Mouse (Mus musculus): ENCODE measurements around the gene Cenpl. TPM values are rescaled to one million over a fixed set of nuclear protein-coding genes. Genes with fewer than 3 reads are reported as not detected.

Gene Cenpl
- polyA plus RNA-seq, 1 experiment, result 9.5 TPM

- Histone ChIP-seq H3K4me3 (ENCODE audit: control insufficient read depth, insufficient read depth, low read length) (no peak overlapping the region), H3K27ac (ENCODE audit: control insufficient read depth, insufficient read depth, low read length) (no peak overlapping the region), H3K4me1 (replicated peaks; ENCODE audit: control insufficient read depth, insufficient read depth, low read length) (peaks cover 4% of the 10 kb centered on the region; the same call in 1 of the 2 replicates), H3K27me3 (ENCODE audit: control insufficient read depth, insufficient read depth, low read length) (no peaks in the 10 kb centered on the region), H3K36me3 (ENCODE audit: control insufficient read depth, insufficient read depth, low read length) (peaks cover 13% of the 10 kb centered on the region)
- DNase-seq, result no peak
- no peak for TF ChIP-seq POLR2A (IDR thresholded peaks at IDR 0.05; ENCODE audit: control insufficient read depth, extremely low read depth, insufficient read depth, low read length, poor library complexity)
- no peak for TF ChIP-seq CTCF (IDR thresholded peaks at IDR 0.05; ENCODE audit: borderline replicate concordance, control insufficient read depth, extremely low read depth, insufficient read depth, low read length, poor library complexity)
- WGBS, result 97% methylated on average over 7 of the region's 7 CpGs
Observed at GRCm38 (mm10) chr1:161032345-161032744, 38.2 kb upstream of the Cenpl start.

- TF ChIP-seq POLR2A (IDR thresholded peaks at IDR 0.05; ENCODE audit: control insufficient read depth, extremely low read depth, insufficient read depth, low read length, poor library complexity) (no peak), CTCF (IDR thresholded peaks at IDR 0.05; ENCODE audit: borderline replicate concordance, control insufficient read depth, extremely low read depth, insufficient read depth, low read length, poor library complexity) (no peak)
- Histone ChIP-seq H3K4me3 (ENCODE audit: control insufficient read depth, insufficient read depth, low read length) (peak overlapping the region; percentile 72), H3K27ac (ENCODE audit: control insufficient read depth, insufficient read depth, low read length) (peak overlapping the region; percentile 18; the same call in 1 of the 2 replicates), H3K4me1 (replicated peaks; ENCODE audit: control insufficient read depth, insufficient read depth, low read length) (peaks cover 4% of the 10 kb centered on the region; the same call in 1 of the 2 replicates), H3K36me3 (ENCODE audit: control insufficient read depth, insufficient read depth, low read length) (peaks cover 26% of the 10 kb centered on the region), H3K27me3 (ENCODE audit: control insufficient read depth, insufficient read depth, low read length) (no peaks in the 10 kb centered on the region)
- WGBS, result 3% methylated on average over 21 of the region's 21 CpGs
- DNase-seq, result no peak
Observed at GRCm38 (mm10) chr1:161033856-161034434, 36.6 kb upstream of the Cenpl start.

GRCm38 (mm10) chr1:161034435-161035280, 35.9 kb upstream of the Cenpl start, which contains the start of gene Zbtb37:
Gene Zbtb37 (minus strand): TSS chr1:161034849.
- Histone ChIP-seq H3K36me3 (ENCODE audit: control insufficient read depth, insufficient read depth, low read length) (peaks cover 32% of the 10 kb centered on the region), H3K4me3 (ENCODE audit: control insufficient read depth, insufficient read depth, low read length) (peak within 1 kb of the TSS; percentile 72), H3K27me3 (ENCODE audit: control insufficient read depth, insufficient read depth, low read length) (no peaks in the 10 kb centered on the region), H3K4me1 (replicated peaks; ENCODE audit: control insufficient read depth, insufficient read depth, low read length) (peaks cover 4% of the 10 kb centered on the region; the same call in 1 of the 2 replicates), H3K27ac (ENCODE audit: control insufficient read depth, insufficient read depth, low read length) (peak within 1 kb of the TSS; percentile 72)
- TF ChIP-seq CTCF (IDR thresholded peaks at IDR 0.05; ENCODE audit: borderline replicate concordance, control insufficient read depth, extremely low read depth, insufficient read depth, low read length, poor library complexity) (peak; percentile 54; the same call in 1 of the 2 replicates), POLR2A (IDR thresholded peaks at IDR 0.05; ENCODE audit: control insufficient read depth, extremely low read depth, insufficient read depth, low read length, poor library complexity) (peak; percentile 99)
- 1% methylated on average over 75 of the region's 76 CpGs for WGBS
- DNase-seq, result peak; percentile 100

- no peak for TF ChIP-seq POLR2A (IDR thresholded peaks at IDR 0.05; ENCODE audit: control insufficient read depth, extremely low read depth, insufficient read depth, low read length, poor library complexity)
- no peak for TF ChIP-seq CTCF (IDR thresholded peaks at IDR 0.05; ENCODE audit: borderline replicate concordance, control insufficient read depth, extremely low read depth, insufficient read depth, low read length, poor library complexity)
- no peak for DNase-seq
- peaks cover 4% of the 10 kb centered on the region; the same call in 1 of the 2 replicates for H3K4me1 ChIP-seq (replicated peaks; ENCODE audit: control insufficient read depth, insufficient read depth, low read length)
- under 1% methylated on average over 14 of the region's 14 CpGs for WGBS
- peak overlapping the region; percentile 53 for H3K4me3 ChIP-seq (ENCODE audit: control insufficient read depth, insufficient read depth, low read length)
- H3K27ac ChIP-seq (ENCODE audit: control insufficient read depth, insufficient read depth, low read length), result peak overlapping the region; percentile 72
- no peaks in the 10 kb centered on the region for H3K27me3 ChIP-seq (ENCODE audit: control insufficient read depth, insufficient read depth, low read length)
- H3K36me3 ChIP-seq (ENCODE audit: control insufficient read depth, insufficient read depth, low read length), result peaks cover 32% of the 10 kb centered on the region
Observed at GRCm38 (mm10) chr1:161035281-161035785, 35.2 kb upstream of the Cenpl start.

DNA sequence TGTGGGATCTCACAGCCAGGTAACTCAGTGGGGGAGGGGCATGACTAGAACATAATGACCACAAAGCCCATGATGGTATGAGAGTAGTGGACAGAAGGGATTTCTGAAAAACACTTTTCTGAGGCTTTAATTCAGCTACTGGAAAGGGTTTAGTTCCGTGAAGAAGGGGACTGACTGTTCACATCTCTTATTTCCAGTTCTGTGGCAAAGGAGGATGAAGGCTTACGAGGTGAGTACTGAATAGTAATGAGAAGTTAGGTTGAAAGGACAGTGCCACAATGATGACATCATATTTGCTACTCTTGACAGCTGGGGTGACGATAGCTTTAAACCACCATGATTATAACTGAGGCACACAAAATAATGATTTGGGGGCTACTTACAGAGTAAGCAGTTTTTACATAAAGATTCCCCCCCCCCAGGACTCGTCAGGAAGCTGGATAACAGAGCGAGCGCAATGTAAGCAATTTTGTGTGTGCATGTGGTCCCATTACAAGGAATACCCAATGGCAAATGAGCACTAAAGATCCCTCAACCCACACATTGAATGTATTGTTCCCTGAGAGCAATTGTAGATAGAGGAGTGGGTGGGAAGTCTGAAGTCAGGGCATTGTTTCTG, 34.6 kb upstream of the Cenpl start:
- Histone ChIP-seq H3K4me1 (replicated peaks; ENCODE audit: control insufficient read depth, insufficient read depth, low read length) (peaks cover 4% of the 10 kb centered on the region; the same call in 1 of the 2 replicates), H3K27ac (ENCODE audit: control insufficient read depth, insufficient read depth, low read length) (no peak overlapping the region), H3K36me3 (ENCODE audit: control insufficient read depth, insufficient read depth, low read length) (peaks cover 32% of the 10 kb centered on the region), H3K27me3 (ENCODE audit: control insufficient read depth, insufficient read depth, low read length) (no peaks in the 10 kb centered on the region), H3K4me3 (ENCODE audit: control insufficient read depth, insufficient read depth, low read length) (peak overlapping the region; percentile 10; the same call in 1 of the 2 replicates)
- no peak for DNase-seq
- no peak for TF ChIP-seq CTCF (IDR thresholded peaks at IDR 0.05; ENCODE audit: borderline replicate concordance, control insufficient read depth, extremely low read depth, insufficient read depth, low read length, poor library complexity)
- no peak for TF ChIP-seq POLR2A (IDR thresholded peaks at IDR 0.05; ENCODE audit: control insufficient read depth, extremely low read depth, insufficient read depth, low read length, poor library complexity)
- 3% methylated on average over 6 of the region's 6 CpGs for WGBS

GRCm38 (mm10) chr1:161036411-161036841, 34.1 kb upstream of the Cenpl start:
- H3K36me3 ChIP-seq (ENCODE audit: control insufficient read depth, insufficient read depth, low read length), result peaks cover 32% of the 10 kb centered on the region
- TF ChIP-seq CTCF (IDR thresholded peaks at IDR 0.05; ENCODE audit: borderline replicate concordance, control insufficient read depth, extremely low read depth, insufficient read depth, low read length, poor library complexity) (no peak), POLR2A (IDR thresholded peaks at IDR 0.05; ENCODE audit: control insufficient read depth, extremely low read depth, insufficient read depth, low read length, poor library complexity) (no peak)
- WGBS, result 1% methylated on average over 5 of the region's 5 CpGs
- DNase-seq, result no peak
- H3K27ac ChIP-seq (ENCODE audit: control insufficient read depth, insufficient read depth, low read length), result no peak overlapping the region
- peaks cover 4% of the 10 kb centered on the region; the same call in 1 of the 2 replicates for H3K4me1 ChIP-seq (replicated peaks; ENCODE audit: control insufficient read depth, insufficient read depth, low read length)
- no peaks in the 10 kb centered on the region for H3K27me3 ChIP-seq (ENCODE audit: control insufficient read depth, insufficient read depth, low read length)
- H3K4me3 ChIP-seq (ENCODE audit: control insufficient read depth, insufficient read depth, low read length), result peak overlapping the region; percentile 10; the same call in 1 of the 2 replicates
